Mouse (Mus musculus): Measurements from ENCODE around the gene Naa15.

GRCm38 (mm10) chr3:51412457-51412856, 2.5 kb upstream of the Naa15 start:
- TF ChIP-seq CTCF (IDR thresholded peaks at IDR 0.05; ENCODE audit: low read depth) (no peak), EP300 (IDR thresholded peaks at IDR 0.05; ENCODE audit: low read depth) (no peak)

All from heart, postnatal 0 days (tissue).